Mouse (Mus musculus) erythroblast, embryonic 14.5 days (primary cell): ENCODE results near the gene Slc20a1.

Experiments used
- GATA1 ChIP-seq: IDR thresholded peaks from 2 replicates; pipeline ENCODE4 v1.6.1; 2012; ENCODE audit warnings: low read length, inconsistent platforms, mixed read lengths
- TAL1 ChIP-seq: IDR thresholded peaks from 3 replicates; pipeline ENCODE4 v1.6.1; 2012; ENCODE audit warnings: low read length, inconsistent platforms, mixed read lengths

DNA sequence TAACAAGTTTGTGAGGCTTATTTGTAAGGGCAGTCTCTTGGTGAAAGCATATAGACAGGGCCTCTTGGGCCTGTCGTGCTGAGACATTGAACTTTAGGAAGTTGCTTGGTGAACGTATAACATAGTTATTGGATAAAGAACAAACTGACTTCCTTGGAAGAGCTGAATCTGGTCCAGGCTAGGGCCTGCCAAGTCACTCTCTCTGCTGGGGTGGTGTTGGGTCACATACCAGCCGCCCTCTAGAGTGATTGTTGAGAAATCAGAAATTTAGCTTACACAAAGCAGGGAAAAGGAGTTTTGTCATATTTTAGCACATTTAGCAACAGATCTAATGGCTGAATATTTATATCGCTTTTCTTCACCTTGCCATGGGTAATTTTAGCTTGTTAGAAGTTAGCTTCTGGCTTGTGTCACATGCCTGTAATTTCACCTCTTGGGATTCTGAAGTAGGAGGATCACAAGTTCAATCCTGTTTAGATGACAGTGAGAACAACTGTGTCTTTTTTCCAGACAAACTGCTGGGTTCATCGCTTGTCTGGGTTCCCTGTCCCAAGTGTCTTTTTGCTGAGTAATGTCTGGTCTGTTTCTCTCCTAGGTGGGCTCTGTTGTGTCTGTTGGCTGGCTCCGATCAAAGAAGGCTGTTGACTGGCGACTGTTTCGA is 11.7 kb downstream of the Slc20a1 start:
- TF ChIP-seq GATA1 (no peak), TAL1 (no peak)
